Mouse (Mus musculus): Measurements from ENCODE around the gene B3gnt2. TPM values are rescaled to one million over a fixed set of nuclear protein-coding genes. Genes with fewer than 3 reads are reported as not detected.

B3gnt2 gene
- polyA plus RNA-seq, 1 experiment from 2014 or later, result 16.7 TPM

GRCm38 (mm10) chr11:22836269-22836668, 24.5 kb downstream of the B3gnt2 start:
- Histone ChIP-seq H3K27ac (ENCODE audit: low read length) (no peak overlapping the region), H3K4me2 (replicated peaks; ENCODE audit: low read depth, low read length) (no peak overlapping the region), H3K27me3 (ENCODE audit: control insufficient read depth, insufficient read depth, low read length) (no peaks in the 10 kb centered on the region), H3K9me3 (ENCODE audit: control insufficient read depth, low read depth, low read length) (no peaks in the 10 kb centered on the region), H3K9ac (replicated peaks; ENCODE audit: low read depth, low read length) (no peak overlapping the region), H3K36me3 (ENCODE audit: control insufficient read depth, insufficient read depth, low read length) (no peaks in the 10 kb centered on the region), H3K4me1 (ENCODE audit: control insufficient read depth, insufficient read depth, low read length) (no peaks in the 10 kb centered on the region), H3K4me3 (ENCODE audit: low read depth, low read length) (no peak overlapping the region)
- ATAC-seq (ENCODE audit: insufficient number of reproducible peaks, insufficient read depth, low FRiP score, low read depth), result no peak
- 91% methylated on average over 10 of the region's 10 CpGs for WGBS

DNA sequence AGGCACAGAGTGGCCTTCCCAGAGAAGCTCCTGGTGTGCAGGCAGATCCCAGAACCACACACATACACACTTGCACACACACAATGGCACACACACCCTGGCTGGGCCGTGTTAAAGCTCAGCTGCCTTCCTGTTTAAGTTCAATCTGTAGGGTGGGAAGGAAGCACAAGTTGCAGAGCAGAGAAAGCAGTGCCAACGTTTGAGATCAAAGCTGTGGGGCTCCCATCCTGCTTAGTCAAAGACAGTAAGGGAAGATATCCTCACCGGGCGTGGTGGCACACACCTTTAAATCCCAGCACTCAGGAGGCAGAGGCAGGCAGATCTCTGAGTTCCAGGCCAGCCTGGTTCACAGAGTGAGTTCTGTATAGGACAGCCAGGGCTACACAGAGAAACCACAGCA, 28.2 kb downstream of the B3gnt2 start:
- ATAC-seq (ENCODE audit: insufficient number of reproducible peaks, insufficient read depth, low FRiP score, low read depth), result no peak
- no peaks in the 10 kb centered on the region for H3K36me3 ChIP-seq (ENCODE audit: control insufficient read depth, insufficient read depth, low read length)
- WGBS, result 77% methylated on average over 4 of the region's 4 CpGs

DNA sequence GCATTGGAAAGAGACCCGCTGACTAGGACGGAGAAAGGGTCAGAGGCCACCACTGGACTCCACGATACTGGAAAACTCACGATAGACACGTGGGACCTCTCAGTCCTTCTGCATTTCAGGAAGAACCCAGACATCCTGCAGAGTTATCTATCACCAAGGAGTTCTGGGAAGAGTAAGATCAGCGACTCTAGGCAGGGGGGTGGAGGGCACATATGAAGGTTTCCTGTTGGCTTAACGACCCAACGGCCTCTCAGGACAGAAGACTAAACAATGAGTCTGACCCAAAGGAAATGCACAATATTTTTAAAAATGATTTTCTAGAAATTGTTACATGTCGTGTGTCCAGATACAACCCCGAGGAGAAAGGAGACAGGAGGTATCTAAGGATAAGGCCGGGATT, 28.8 kb downstream of the B3gnt2 start:
- no peak for ATAC-seq (ENCODE audit: insufficient number of reproducible peaks, insufficient read depth, low FRiP score, low read depth)
- no peak overlapping the region for H3K27ac ChIP-seq (ENCODE audit: low read length)
- WGBS, result 79% methylated on average over 11 of the region's 11 CpGs
- H3K4me1 ChIP-seq (ENCODE audit: control insufficient read depth, insufficient read depth, low read length), result peaks cover 7% of the 10 kb centered on the region; the same call in 1 of the 2 replicates
- no peak overlapping the region for H3K4me2 ChIP-seq (replicated peaks; ENCODE audit: low read depth, low read length)
- no peaks in the 10 kb centered on the region for H3K27me3 ChIP-seq (ENCODE audit: control insufficient read depth, insufficient read depth, low read length)
- H3K4me3 ChIP-seq (ENCODE audit: low read depth, low read length), result no peak overlapping the region
- no peak overlapping the region for H3K9ac ChIP-seq (replicated peaks; ENCODE audit: low read depth, low read length)
- no peaks in the 10 kb centered on the region for H3K36me3 ChIP-seq (ENCODE audit: control insufficient read depth, insufficient read depth, low read length)
- H3K9me3 ChIP-seq (ENCODE audit: control insufficient read depth, low read depth, low read length), result no peaks in the 10 kb centered on the region

More for the DNA sequence above, 28.2 kb downstream of the B3gnt2 start:
- H3K27me3 ChIP-seq (ENCODE audit: control insufficient read depth, insufficient read depth, low read length), result no peaks in the 10 kb centered on the region
- H3K4me2 ChIP-seq (replicated peaks; ENCODE audit: low read depth, low read length), result no peak overlapping the region
- no peak overlapping the region for H3K27ac ChIP-seq (ENCODE audit: low read length)
- H3K4me3 ChIP-seq (ENCODE audit: low read depth, low read length), result no peak overlapping the region
- no peaks in the 10 kb centered on the region for H3K9me3 ChIP-seq (ENCODE audit: control insufficient read depth, low read depth, low read length)
- peaks cover 7% of the 10 kb centered on the region; the same call in 1 of the 2 replicates for H3K4me1 ChIP-seq (ENCODE audit: control insufficient read depth, insufficient read depth, low read length)
- H3K9ac ChIP-seq (replicated peaks; ENCODE audit: low read depth, low read length), result no peak overlapping the region

DNA sequence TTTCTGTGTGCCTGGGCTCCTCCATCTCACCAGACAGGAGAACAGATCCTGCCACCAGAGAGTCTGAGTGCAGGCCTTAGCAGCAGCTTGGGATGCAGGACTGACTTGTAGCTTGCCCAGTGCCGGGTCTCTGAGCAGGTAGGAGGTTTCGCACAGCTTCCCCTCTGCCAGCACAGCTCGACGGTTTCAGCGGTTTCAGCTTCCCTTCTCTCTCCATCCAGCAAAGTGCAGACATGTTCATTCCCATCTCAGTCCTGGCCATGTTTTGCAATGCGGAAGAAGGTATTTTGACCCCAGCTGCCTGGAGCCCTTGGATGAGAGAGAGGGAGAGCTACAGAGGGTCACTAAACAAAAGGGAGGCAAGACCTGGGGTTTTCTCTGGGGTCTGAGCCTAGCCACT, 30.1 kb downstream of the B3gnt2 start:
- no peak overlapping the region; the same call in 1 of the 2 replicates for H3K27ac ChIP-seq (ENCODE audit: low read length)

GRCm38 (mm10) chr11:22830179-22830611, 30.6 kb downstream of the B3gnt2 start:
- H3K9ac ChIP-seq (replicated peaks; ENCODE audit: low read depth, low read length), result no peak overlapping the region
- H3K4me2 ChIP-seq (replicated peaks; ENCODE audit: low read depth, low read length), result no peak overlapping the region
- WGBS, result 41% methylated on average over 5 of the region's 5 CpGs
- no peak overlapping the region for H3K4me3 ChIP-seq (ENCODE audit: low read depth, low read length)
- no peaks in the 10 kb centered on the region for H3K9me3 ChIP-seq (ENCODE audit: control insufficient read depth, low read depth, low read length)
- H3K4me1 ChIP-seq (ENCODE audit: control insufficient read depth, insufficient read depth, low read length), result peaks cover 7% of the 10 kb centered on the region; the same call in 1 of the 2 replicates
- H3K27ac ChIP-seq (ENCODE audit: low read length), result peak overlapping the region; percentile 6; the same call in 1 of the 2 replicates
- H3K36me3 ChIP-seq (ENCODE audit: control insufficient read depth, insufficient read depth, low read length), result no peaks in the 10 kb centered on the region
- no peaks in the 10 kb centered on the region for H3K27me3 ChIP-seq (ENCODE audit: control insufficient read depth, insufficient read depth, low read length)
- ATAC-seq (ENCODE audit: insufficient number of reproducible peaks, insufficient read depth, low FRiP score, low read depth), result no peak

More for the DNA sequence above, 30.1 kb downstream of the B3gnt2 start:
- no peaks in the 10 kb centered on the region for H3K9me3 ChIP-seq (ENCODE audit: control insufficient read depth, low read depth, low read length)
- peaks cover 7% of the 10 kb centered on the region; the same call in 1 of the 2 replicates for H3K4me1 ChIP-seq (ENCODE audit: control insufficient read depth, insufficient read depth, low read length)
- 78% methylated on average over 6 of the region's 6 CpGs for WGBS
- no peak overlapping the region for H3K4me2 ChIP-seq (replicated peaks; ENCODE audit: low read depth, low read length)
- ATAC-seq (ENCODE audit: insufficient number of reproducible peaks, insufficient read depth, low FRiP score, low read depth), result no peak
- no peak overlapping the region for H3K9ac ChIP-seq (replicated peaks; ENCODE audit: low read depth, low read length)
- no peak overlapping the region for H3K4me3 ChIP-seq (ENCODE audit: low read depth, low read length)
- no peaks in the 10 kb centered on the region for H3K36me3 ChIP-seq (ENCODE audit: control insufficient read depth, insufficient read depth, low read length)
- no peaks in the 10 kb centered on the region for H3K27me3 ChIP-seq (ENCODE audit: control insufficient read depth, insufficient read depth, low read length)

GRCm38 (mm10) chr11:22828988-22829632, 31.7 kb downstream of the B3gnt2 start:
- Histone ChIP-seq H3K4me3 (ENCODE audit: low read depth, low read length) (no peak overlapping the region), H3K9ac (replicated peaks; ENCODE audit: low read depth, low read length) (no peak overlapping the region), H3K27me3 (ENCODE audit: control insufficient read depth, insufficient read depth, low read length) (no peaks in the 10 kb centered on the region), H3K36me3 (ENCODE audit: control insufficient read depth, insufficient read depth, low read length) (no peaks in the 10 kb centered on the region), H3K4me2 (replicated peaks; ENCODE audit: low read depth, low read length) (no peak overlapping the region), H3K27ac (ENCODE audit: low read length) (no peak overlapping the region), H3K9me3 (ENCODE audit: control insufficient read depth, low read depth, low read length) (no peaks in the 10 kb centered on the region), H3K4me1 (ENCODE audit: control insufficient read depth, insufficient read depth, low read length) (peaks cover 7% of the 10 kb centered on the region; the same call in 1 of the 2 replicates)
- 97% methylated on average over 15 of the region's 15 CpGs for WGBS
- no peak for ATAC-seq (ENCODE audit: insufficient number of reproducible peaks, insufficient read depth, low FRiP score, low read depth)

- Histone ChIP-seq H3K36me3 (ENCODE audit: control insufficient read depth, insufficient read depth, low read length) (no peaks in the 10 kb centered on the region), H3K4me1 (ENCODE audit: control insufficient read depth, insufficient read depth, low read length) (peaks cover 7% of the 10 kb centered on the region; the same call in 1 of the 2 replicates), H3K27me3 (ENCODE audit: control insufficient read depth, insufficient read depth, low read length) (no peaks in the 10 kb centered on the region), H3K9ac (replicated peaks; ENCODE audit: low read depth, low read length) (no peak overlapping the region), H3K9me3 (ENCODE audit: control insufficient read depth, low read depth, low read length) (no peaks in the 10 kb centered on the region), H3K4me2 (replicated peaks; ENCODE audit: low read depth, low read length) (no peak overlapping the region), H3K27ac (ENCODE audit: low read length) (no peak overlapping the region), H3K4me3 (ENCODE audit: low read depth, low read length) (no peak overlapping the region)
- no peak for ATAC-seq (ENCODE audit: insufficient number of reproducible peaks, insufficient read depth, low FRiP score, low read depth)
- WGBS, result 84% methylated on average over 4 of the region's 4 CpGs
Observed at GRCm38 (mm10) chr11:22827514-22828080, 33.2 kb downstream of the B3gnt2 start.

GRCm38 (mm10) chr11:22826665-22827064, 34.1 kb downstream of the B3gnt2 start:
- no peak overlapping the region for H3K4me2 ChIP-seq (replicated peaks; ENCODE audit: low read depth, low read length)
- H3K4me3 ChIP-seq (ENCODE audit: low read depth, low read length), result no peak overlapping the region
- WGBS, result 89% methylated on average over 6 of the region's 6 CpGs
- H3K36me3 ChIP-seq (ENCODE audit: control insufficient read depth, insufficient read depth, low read length), result no peaks in the 10 kb centered on the region
- H3K27ac ChIP-seq (ENCODE audit: low read length), result no peak overlapping the region
- H3K9me3 ChIP-seq (ENCODE audit: control insufficient read depth, low read depth, low read length), result no peaks in the 10 kb centered on the region
- H3K9ac ChIP-seq (replicated peaks; ENCODE audit: low read depth, low read length), result no peak overlapping the region
- H3K4me1 ChIP-seq (ENCODE audit: control insufficient read depth, insufficient read depth, low read length), result peaks cover 7% of the 10 kb centered on the region; the same call in 1 of the 2 replicates
- H3K27me3 ChIP-seq (ENCODE audit: control insufficient read depth, insufficient read depth, low read length), result no peaks in the 10 kb centered on the region
- no peak for ATAC-seq (ENCODE audit: insufficient number of reproducible peaks, insufficient read depth, low FRiP score, low read depth)
